Mouse (Mus musculus) WW6 (cell line): ENCODE results near the gene Olfr1257.
"Not testable (repeated sequence)": the region's sequence is repeated elsewhere in the genome, so short reads cannot be mapped to it uniquely, and the experiment has no call there.

Experiments used
- DNase-seq: peaks from one replicate; pipeline ENCODE4 v3.0.0-alpha.2; 2013; ENCODE audit warnings: low read depth, low spot score

Gene Olfr1257

DNA sequence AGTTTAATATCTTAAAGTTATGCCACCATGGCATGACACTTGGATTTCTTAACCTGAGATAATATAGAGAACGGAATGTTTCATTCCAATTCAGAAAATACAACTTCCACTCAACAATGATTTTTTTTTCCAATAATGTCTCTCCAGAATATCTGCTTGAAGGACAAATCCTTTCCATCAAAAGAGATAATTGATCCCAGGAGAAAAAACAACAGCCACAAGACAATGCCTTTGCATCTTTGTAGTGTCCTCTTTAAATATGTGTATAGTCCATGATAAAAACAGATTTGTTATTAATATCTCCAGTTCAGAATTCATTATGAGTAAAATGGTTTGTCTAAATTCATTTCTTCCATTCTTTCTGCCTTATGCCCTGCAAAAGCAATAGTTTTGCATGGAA, at the start of gene Olfr1257:
Gene Olfr1257 (plus strand): TSS at position 301 of the 400 bp plus-strand sequence.
- DNase-seq, result no peak

DNA sequence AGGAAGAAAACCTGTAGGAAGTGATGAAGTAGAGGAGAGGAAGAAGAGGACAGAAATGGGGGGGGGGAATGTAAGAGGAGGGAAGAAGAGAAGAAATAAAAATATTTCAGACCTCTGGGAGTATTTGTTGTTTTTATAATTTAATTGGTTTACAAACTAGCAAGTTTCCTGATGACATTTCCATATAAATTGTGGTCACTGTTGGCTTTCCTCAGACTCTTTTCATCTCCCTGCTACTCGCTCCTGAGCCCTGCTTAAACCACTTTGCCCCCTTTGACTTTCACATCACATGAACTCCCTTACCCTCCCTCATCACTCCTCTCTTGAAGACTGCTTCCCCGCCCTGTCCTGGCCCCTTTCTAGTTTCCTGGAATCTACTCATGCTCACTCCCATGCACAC, 36.8 kb upstream of the Olfr1257 start, which contains the start of gene Olfr1256:
Gene Olfr1256 (minus strand): TSS at position 101 of the 400 bp plus-strand sequence.
- DNase-seq, result no peak

DNA sequence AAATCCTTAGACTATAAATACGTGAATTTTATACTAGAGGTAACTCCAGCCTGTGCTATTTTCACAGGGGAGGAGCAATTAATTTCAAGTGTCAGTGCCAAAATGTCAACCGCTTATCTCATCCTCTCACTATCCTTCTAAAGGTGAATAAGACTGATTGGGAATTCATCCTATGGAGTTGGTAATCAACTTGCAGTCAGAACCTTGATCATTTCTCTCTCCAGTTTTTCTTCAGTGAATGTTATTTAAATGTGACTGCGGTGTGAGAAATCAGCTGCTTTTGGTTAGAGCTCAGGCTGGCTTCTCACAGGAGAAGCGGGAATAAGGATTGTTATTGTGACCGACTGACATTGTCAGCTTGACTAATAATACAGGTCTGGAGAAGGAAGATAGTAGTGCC, 30.1 kb upstream of the Olfr1257 start, which contains the start of gene Olfr48:
Gene Olfr48 (minus strand): TSS at position 101 of the 400 bp plus-strand sequence.
- DNase-seq, result no peak

DNA sequence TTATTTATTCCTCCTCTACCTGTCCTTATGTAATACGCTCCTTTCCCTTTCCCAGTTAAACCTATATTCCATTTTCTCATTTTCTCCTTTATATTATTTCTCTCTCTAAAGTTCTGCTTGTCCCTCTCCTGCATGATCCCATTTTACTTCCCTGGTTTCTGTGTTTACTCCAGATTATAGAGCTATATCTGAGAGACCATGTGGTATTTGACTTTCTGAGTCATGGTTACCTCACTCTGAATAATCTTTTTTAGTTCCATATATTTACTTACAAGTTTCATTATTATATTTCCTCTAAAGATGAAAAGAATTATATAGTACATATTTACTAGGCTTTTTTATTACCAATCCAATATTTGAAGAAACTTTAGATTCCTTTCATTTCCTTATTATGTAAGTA, 29.0 kb upstream of the Olfr1257 start:
- DNase-seq, result no peak

DNA sequence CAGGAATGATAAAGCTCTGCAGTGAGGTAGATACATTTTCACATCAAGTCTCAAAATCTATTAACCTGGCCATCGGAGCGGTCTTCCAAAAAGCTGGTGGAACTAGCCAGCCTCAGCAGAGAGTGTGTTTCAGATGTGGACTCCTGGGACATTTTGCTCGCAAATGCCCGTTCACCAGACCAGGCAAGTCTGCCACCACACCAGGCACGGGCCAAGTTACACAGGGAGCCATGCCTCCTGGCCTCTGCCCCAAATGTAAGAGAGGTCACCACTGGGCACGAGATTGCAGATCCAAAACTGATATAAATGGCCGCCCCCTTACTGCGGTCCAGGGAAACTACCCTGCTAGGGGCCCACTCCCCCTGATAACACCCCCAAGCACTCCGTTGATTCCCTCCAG, 34.4 kb downstream of the Olfr1257 start:
- not testable (repeated sequence) for DNase-seq

DNA sequence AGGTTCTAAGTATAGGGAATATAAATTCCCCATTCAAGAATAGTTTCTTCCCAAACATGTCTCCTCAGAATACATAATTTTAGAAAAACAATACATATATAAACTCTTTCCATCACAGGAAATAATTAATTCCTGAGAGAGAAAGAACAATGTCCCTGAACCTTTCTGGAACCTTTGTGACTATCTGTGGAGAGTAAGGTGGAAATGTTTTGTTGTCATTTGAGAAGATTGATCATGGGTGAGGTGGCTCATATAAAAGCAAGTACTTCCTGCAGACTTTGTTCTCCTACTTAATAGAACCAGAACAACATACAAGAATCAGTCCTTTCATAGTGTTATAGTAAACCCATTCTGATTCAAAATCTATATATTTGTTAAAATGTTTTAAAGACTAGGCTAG, 48.8 kb downstream of the Olfr1257 start, which contains the start of gene Olfr1258:
Gene Olfr1258 (plus strand): TSS at position 301 of the 400 bp plus-strand sequence.
- DNase-seq, result no peak
